Mouse (Mus musculus) R1 (cell line): Measurements from ENCODE around the gene Krtap5-2.
"Not testable (repeated sequence)": the region's sequence is repeated elsewhere in the genome, so short reads cannot be mapped to it uniquely, and the experiment has no call there.

ENCODE experiments used
- DNase-seq: peaks from one replicate; pipeline ENCODE4 v3.0.0-alpha.2; 2018; ENCODE audit warnings: low read depth, low spot score

The Krtap5-2 gene

DNA sequence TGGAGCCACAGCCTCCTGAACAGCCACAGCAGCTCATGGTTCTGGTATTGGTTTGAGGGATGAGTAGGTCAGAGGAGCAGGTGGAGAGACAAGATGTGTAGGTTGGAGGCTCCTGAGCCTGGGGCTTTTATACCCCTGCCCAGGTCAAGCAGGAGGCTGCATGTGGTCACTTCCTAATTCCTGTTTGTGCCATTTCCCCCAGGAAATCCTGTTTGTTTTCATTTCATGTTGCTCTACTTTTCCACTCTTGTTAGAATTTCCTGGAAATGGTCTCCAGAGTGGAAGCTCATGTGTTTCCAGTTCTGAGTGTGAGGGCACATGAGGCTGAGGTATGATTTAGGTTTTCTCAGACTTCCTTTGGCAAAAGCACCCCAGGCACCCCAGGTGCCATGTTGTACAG, at the start of gene Krtap5-2:
TSS of gene Krtap5-2 (minus strand) at position 101 of the 400 bp plus-strand sequence.
- DNase-seq, result not testable (repeated sequence)

DNA sequence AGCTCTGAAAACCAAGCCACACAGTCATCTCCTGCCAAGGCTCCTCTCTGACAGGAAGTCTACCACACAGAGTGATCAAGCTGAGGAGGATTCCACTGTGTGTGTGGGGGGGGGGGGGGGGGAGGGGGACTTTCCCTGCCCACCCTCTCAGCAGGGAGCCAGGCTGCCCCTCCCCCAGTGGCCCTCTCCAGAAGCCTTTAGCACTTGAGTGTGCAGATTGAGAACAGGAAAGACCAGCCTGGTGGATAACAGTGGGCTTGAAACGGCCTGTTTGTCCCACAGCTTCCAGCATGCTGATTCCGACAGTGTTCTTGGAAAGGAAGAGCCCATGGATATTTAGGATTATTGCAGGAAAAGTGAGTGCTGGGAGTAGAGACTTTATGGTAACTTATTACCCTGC, 48.7 kb upstream of the Krtap5-2 start:
- DNase-seq, result no peak

DNA sequence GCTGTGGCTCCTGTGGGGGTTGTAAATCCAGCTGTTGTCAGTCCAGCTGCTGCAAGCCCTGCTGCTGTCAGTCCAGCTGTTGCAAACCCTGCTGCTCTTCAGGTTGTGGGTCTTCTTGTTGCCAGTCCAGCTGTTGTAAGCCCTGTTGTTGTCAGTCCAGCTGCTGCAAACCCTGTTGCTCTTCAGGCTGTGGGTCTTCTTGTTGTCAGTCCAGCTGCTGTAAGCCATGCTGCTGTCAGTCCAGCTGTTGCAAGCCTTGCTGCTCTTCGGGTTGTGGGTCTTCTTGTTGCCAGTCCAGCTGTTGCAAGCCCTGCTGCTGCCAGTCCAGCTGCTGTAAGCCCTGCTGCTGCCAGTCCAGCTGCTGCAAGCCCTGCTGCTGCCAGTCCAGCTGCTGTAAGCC, 36.3 kb upstream of the Krtap5-2 start:
- DNase-seq, result not testable (repeated sequence)

DNA sequence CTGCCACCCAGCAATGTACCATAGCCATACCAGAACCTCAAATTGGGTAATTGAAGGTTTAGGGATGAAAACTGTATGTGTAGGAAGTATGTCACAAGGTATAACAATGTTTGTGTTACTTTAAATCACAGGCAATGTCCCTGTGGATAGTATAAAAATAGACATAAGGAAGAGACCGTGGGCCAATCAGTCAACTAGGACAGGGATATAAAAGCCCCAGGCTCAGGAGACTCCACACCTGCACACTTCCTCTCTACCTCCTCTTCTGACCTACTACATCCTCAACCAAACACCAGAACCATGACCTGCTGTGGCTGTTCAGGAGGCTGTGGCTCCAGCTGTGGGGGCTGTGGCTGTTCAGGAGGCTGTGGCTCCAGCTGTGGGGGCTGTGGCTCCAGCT, 35.8 kb upstream of the Krtap5-2 start, which contains the start of gene Gm7579:
TSS of gene Gm7579 (plus strand) at position 301 of the 400 bp plus-strand sequence.
- no peak for DNase-seq

- DNase-seq, result peak; percentile 60
Measured at GRCm38 (mm10) chr7:142206891-142207290, 31.1 kb upstream of the Krtap5-2 start.

DNA sequence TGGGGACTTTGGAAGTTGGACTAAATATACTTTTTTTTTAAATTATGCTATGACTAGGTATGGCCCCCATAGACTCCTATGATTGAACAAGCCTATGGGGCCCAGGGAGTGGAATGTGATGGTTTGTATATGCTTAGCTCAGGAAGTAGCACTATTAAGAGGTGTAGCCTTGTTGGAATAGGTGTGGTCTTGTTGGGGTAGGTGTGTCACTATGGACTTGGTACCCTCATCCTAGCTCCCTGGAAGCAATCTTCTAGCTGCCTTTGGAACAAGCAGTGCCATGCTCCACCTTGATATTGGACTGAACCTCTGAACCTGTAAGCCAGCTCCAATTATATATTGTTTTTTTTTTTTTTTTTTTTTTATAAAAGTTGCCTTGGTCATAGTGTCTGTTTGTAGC, 29.7 kb upstream of the Krtap5-2 start:
- DNase-seq, result no peak

- DNase-seq, result no peak
Measured at GRCm38 (mm10) chr7:142201064-142201463, 25.3 kb upstream of the Krtap5-2 start, which contains the start of gene Krtap5-3. Gene Krtap5-3 (plus strand): TSS chr7:142201364.

GRCm38 (mm10) chr7:142198748-142199147, 22.9 kb upstream of the Krtap5-2 start:
- no peak for DNase-seq

GRCm38 (mm10) chr7:142190289-142190688, 14.5 kb upstream of the Krtap5-2 start, which contains the start of gene Gm10153:
Gene Gm10153 (minus strand): TSS chr7:142190389.
- DNase-seq, result no peak

- DNase-seq, result no peak
Measured at GRCm38 (mm10) chr7:142188156-142188555, 12.4 kb upstream of the Krtap5-2 start.

GRCm38 (mm10) chr7:142181021-142181420, 5.2 kb upstream of the Krtap5-2 start:
- no peak for DNase-seq

- no peak for DNase-seq
Measured at GRCm38 (mm10) chr7:142178685-142179084, 2.9 kb upstream of the Krtap5-2 start.

DNA sequence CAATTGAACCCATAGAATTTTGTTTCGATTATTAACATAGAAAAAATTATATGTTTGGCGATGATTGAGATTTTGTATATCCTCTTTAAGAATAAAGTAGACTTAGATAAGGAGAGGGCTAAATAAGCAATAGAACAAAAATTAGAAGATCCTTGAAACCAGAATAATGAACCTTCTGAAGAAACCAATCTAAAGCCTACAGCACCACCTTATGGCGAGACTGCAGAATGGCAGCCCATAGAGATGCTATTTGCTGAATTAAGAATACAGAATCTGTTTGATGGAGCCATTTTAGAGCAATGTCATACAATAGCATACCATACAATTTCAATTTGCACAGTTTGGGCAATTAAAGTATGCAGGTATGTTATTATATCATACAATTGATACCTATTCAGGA, 6.0 kb downstream of the Krtap5-2 start:
- peak; percentile 57 for DNase-seq

- DNase-seq, result not testable (repeated sequence)
Measured at GRCm38 (mm10) chr7:142165639-142166038, 10.2 kb downstream of the Krtap5-2 start, which contains the start of gene Gm4553. Gene Gm4553 (minus strand): TSS chr7:142165739.

DNA sequence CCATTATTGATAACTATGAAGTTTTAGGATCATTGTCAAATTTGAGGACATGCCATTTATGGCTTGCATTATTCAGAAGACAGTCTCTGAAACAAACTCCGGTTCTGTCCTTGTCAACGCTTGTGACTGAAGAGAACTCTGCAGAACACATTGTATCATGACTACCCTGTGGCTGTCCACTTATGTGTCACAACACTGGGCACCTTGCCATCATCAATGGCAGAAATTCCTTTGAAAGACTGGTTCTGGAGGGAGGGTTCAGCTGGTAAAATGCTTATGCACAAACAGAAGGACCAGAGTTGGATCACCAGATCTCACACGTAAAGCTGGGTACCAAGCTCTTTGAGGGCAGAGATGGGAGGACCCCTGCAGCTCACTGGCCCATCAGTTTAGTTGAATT, 16.4 kb downstream of the Krtap5-2 start:
- DNase-seq, result no peak

DNA sequence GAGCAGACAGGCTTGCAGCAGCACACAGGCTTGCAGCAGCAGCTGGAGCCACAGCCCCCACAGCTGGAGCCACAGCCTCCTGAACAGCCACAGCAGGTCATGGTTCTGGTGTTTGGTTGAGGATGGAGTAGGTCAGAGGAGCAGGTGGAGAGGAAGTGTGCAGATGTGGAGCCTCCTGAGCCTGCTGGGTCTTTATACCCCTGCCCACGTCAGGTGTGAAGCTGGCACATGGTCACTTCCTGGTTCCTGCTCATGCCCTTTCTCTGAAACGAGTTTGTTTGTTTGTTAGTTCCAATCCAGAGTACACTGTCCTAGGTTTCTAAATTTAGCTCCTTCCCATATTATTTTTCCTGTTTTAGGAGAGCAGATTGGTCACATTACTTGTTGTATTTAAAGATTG, 18.8 kb downstream of the Krtap5-2 start, which contains the start of gene Gm29735:
TSS of gene Gm29735 (minus strand) at position 101 of the 400 bp plus-strand sequence.
- not testable (repeated sequence) for DNase-seq

GRCm38 (mm10) chr7:142155308-142155707, 20.5 kb downstream of the Krtap5-2 start:
- DNase-seq, result no peak

DNA sequence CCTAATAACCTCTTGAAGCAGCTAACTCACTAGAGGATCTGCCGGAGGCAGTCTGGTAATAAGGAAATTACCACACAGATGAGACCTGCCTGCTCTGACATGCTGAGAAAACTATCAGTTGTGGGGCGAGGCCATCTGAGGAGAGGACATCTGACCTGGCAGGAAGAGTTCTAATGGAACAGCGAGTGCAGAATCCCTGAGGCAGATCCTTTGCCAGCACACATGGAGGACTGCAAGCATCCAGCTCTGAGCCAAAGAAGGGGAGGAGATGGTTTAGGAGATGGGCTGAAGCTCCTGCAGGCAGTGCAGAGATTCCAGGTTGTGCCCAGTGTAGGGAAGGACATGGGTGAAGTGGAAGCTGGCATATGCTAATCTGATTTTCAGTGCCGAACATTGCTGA, 23.6 kb downstream of the Krtap5-2 start:
- DNase-seq, result no peak

GRCm38 (mm10) chr7:142148633-142149032, 27.2 kb downstream of the Krtap5-2 start:
- no peak for DNase-seq

GRCm38 (mm10) chr7:142146033-142146432, 29.8 kb downstream of the Krtap5-2 start:
- DNase-seq, result peak; percentile 81

DNA sequence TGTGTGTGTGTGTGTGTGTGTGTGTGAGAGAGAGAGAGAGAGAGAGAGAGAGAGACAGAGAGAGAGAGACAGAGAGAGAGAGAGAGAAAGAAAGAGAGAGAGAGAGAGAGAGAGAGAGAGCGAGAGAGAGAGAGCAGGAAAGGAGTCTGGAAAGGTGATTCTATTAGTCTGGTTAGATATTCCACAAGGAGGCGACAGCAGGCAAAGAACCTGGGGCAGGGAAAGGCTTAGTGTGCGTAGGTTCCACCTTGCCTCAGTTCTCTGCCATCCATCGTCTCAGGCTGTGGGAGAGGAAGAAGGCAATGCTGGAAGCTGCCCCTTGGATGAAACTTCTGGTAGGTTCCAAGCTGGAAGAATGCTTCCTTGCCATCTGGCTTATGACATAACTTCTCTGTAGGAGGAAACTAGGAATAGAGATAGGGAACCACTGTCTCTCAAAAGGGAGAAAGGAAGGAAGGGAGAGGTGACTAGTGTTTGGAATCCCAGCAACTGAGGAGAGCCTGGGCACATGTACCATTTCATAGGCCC, 30.3 kb downstream of the Krtap5-2 start:
- peak; percentile 11 for DNase-seq

DNA sequence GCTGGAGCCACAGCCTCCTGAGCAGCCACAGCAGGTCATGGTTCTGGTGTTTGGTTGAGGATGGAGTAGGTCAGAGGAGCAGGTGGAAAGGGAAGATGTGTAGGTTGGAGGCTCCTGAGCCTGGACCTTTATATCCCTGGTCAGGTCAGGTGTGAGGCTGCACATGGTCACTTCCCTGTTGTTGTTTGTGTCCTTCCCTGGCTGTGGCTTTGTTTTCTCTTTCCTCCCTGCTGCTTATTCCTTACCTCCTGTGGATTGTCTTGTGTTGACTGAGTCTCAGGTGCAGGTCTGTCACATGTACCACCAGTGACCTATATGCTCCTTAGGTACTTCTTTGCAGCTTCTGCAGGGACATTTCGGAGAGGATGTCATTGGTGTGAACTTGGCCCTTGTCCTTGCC, 31.3 kb downstream of the Krtap5-2 start, which contains the start of gene Gm45337:
TSS of gene Gm45337 (minus strand) at position 101 of the 400 bp plus-strand sequence.
- DNase-seq, result no peak

DNA sequence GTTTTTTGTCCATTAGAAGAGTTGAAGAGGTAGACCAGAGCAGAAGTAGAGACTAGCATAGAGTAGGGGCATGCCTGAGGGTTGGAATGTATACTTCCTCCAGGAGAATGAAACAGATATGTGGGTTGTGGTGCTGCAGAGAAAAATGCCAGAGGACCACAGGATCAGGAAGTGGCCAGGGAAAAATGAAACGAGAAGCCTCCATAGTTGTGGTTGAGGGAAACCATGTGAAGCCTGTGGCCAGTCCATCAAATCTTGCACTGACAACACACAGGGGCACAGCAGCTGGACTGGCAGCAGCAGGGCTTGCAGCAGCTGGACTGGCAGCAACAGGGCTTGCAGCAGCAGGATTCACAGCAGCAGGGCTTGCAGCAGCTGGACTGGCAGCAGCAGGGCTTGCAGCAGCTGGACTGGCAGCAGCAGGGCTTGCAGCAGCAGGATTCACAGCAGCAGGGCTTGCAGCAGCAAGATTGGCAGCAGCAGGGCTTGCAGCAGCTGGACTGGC, 32.2 kb downstream of the Krtap5-2 start:
- not testable (repeated sequence) for DNase-seq
